Mouse (Mus musculus) ovary, postnatal 10 days (tissue): ENCODE data around the gene Nuf2.
"Not testable (repeated sequence)": the region's sequence is repeated elsewhere in the genome, so short reads cannot be mapped to it uniquely, and the experiment has no call there.

ENCODE experiments used
- DNase-seq: peaks from one replicate; pipeline ENCODE4 v3.0.0; 2022; ENCODE audit warnings: low spot score

Nuf2 gene

GRCm38 (mm10) chr1:169530876-169531701 is at the start of gene Nuf2:
TSS of gene Nuf2 (minus strand) at chr1:169531464.
- DNase-seq = peak; percentile 94

DNA sequence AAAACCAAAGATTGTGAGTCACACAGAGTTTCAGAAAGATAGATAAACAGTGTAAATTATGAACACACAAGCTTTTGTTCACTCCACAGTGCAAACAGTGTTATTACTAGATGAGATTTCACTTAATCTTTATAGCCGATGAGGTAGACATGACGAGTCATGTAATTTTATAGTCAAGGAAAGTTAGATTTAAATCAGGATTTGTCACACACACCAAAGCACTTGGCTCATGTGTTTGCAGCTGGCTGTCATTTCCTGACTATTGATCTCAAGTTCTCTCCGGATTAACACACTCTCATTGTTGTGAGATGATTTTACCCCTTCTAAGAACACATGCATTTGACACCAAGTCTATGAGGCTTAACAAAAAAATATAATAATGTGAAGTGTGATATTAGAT is 48.3 kb upstream of the Nuf2 start:
- no peak for DNase-seq

- DNase-seq = no peak
These were observed 42.9 kb upstream of the Nuf2 start for GRCm38 (mm10) chr1:169574136-169574535.

DNA sequence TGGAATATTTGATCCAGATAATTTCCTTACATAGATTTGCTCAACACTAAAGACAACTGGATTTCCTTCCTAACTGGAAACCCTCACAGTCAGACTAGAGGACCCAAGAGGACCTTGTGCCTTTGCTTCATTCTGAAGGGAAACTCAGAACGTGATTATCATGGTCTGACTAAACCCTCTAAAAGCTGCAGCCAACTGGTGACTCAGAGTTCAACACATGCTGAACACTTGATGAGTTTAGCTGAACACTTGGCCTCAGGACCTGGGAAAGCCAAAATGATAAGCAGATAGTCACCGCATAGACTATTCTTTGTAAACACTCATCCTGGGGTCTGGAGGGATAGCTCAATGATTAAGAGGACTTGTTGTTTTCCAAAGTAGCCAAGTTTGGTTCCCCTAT is 24.4 kb upstream of the Nuf2 start:
- no peak for DNase-seq

DNA sequence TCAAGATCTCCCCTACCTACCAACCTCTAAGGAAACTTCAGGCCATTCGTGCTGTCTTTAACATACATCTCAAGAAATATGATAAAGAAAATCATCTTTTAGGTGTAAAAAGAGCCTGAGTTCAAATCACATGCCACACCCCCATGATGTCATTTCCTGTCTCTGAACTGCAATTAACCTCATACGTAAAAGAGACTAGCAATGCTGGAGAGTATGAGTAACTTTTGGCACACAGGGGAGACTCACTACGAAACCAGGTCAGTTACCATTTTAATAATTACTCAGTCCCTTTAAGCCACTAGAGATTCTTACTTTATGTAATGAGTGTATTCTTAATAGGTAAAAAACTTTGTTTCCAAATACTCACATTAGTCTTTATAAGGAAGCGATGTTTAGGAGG is 23.8 kb upstream of the Nuf2 start:
- no peak for DNase-seq

DNA sequence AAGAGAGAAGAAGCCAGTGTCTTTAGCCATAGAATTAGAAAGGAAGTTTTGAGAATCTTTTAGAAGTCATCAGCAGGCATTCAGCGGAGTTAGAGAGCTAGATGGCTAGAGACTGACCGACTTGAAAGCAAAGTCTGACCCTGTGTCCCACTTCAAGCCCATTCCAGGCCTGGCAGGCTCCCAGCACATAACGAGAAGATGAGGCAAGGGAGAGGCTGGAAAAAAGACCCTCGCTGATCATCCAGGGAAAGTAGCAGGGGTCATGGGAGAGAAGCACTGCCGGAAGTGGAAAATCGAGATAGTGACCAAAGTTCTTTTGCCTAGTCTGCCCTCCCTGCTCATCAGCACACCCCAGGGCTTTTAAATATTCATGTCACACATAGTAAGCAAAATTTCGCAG is 22.2 kb upstream of the Nuf2 start:
- no peak for DNase-seq

- no peak for DNase-seq
These were observed 9.2 kb upstream of the Nuf2 start for GRCm38 (mm10) chr1:169540415-169540814.

GRCm38 (mm10) chr1:169531702-169532535 is 655 bp upstream of the Nuf2 start:
- DNase-seq = no peak

DNA sequence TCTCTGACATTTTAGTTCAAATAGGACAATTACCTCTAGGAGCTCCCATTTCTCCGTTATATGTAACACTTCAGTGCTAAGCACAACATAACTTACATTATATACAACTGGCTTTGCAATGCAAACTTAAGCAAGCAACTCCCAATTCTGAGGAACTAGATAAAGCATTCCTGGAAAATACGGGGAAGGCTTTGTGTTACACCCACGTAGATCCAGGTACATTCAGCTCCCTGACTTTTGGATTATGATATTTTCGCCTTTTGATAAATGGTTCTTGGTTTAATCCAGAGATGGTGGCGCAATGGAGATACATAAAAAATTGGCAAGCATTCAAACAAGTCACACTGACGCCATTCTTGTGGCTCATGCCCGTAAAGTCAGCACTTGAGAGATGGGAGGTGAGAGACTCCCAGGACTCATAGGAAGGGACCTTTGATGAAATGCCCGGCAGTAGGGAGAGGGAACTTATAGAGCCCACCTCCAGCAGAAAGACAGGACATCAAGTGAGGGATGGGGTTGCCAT is 1.2 kb downstream of the Nuf2 start:
- no peak for DNase-seq

GRCm38 (mm10) chr1:169526006-169526680 is 5.1 kb downstream of the Nuf2 start:
- DNase-seq = no peak

DNA sequence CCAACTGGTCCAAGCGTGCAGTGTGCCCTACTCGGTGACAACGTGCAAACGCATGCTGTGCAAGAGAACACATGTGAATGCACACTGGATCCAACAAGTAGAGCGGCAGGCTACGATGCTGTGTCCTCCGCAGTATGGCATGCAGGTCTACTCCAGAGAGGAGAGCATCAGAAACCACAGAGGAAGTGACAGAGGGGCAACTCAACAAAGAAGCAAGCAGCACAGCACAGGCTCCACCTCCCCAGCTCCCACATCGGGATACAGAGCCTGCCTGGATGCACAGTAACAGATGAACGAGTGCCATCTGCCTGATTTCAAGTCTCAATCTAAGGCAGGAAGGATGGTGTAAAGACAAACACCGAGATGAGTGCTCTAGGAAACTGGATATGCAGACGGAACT is 11.9 kb downstream of the Nuf2 start:
- DNase-seq = no peak

GRCm38 (mm10) chr1:169517899-169518517 is 13.3 kb downstream of the Nuf2 start:
- not testable (repeated sequence) for DNase-seq

DNA sequence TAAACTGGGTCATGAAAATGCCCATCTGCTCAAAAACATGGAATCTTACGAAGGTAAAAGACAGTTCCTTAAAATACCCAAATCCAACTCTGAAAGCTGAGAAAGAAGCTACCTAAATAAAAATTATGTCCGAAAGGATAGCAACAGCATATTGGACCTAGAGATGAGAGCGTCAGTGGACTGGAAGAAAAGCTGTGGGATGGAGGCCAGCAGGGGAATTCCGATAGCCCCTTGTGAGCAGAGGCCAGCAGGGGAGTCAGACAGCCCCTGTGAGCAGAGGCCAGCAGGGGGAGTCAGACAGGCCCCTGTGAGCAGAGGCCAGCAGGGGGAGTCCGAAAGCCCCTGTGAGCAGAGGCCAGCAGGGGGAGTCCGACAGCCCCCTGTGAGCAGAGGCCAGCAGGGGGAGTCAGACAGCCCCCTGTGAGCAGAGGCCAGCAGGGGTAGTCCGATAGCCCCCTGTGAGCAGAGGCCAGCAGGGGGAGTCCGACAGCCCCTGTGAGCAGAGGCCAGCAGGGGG is 13.8 kb downstream of the Nuf2 start:
- no peak for DNase-seq

DNA sequence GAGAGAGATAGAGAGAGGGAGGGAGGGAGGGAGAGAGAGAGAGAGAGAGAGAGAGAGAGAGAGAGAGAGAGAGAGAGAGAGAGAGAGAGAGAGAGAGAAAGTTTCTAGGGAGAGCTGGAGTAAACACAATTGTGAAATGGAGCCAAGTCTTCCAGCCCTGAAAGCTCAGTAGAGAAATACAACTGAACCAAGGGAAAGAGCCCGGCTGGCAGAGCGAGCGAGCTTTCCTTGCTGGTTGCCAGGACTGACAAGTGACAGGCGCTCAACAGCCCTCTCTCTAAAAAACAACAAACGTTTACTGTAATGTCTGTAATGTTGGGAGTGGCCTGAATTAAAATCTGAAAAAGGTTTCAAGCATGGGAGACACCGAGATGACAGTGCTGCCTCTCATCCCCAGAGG is 24.9 kb downstream of the Nuf2 start:
- DNase-seq = no peak

- no peak for DNase-seq
These were observed 28.4 kb downstream of the Nuf2 start for GRCm38 (mm10) chr1:169502876-169503275.

GRCm38 (mm10) chr1:169495621-169496020 is 35.6 kb downstream of the Nuf2 start:
- no peak for DNase-seq

GRCm38 (mm10) chr1:169491561-169491960 is 39.7 kb downstream of the Nuf2 start:
- no peak for DNase-seq

GRCm38 (mm10) chr1:169485408-169485885 is 45.8 kb downstream of the Nuf2 start:
- DNase-seq = no peak

- no peak for DNase-seq
These were observed 46.7 kb downstream of the Nuf2 start for GRCm38 (mm10) chr1:169484565-169484964.

- no peak for DNase-seq
These were observed 48.5 kb downstream of the Nuf2 start for GRCm38 (mm10) chr1:169482596-169483335.

DNA sequence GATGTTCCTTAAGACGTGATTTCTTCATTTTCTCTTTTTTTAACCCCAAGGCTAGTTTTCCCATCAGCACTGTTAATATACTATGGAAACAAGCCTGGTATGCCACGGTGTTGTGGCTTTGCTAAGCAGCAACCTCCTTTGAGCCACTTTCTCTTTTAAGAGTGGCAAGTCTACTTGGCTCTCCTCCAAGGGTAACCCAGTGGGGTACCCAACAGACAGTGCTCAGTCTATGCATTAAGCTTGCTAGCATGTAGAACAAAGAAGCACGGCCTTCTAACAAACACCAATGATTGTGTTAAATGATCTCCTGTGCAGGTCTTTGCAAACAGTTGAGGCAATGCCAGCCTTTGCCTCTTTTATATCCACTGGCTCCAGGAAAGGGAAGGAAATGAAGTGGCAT is 60.1 kb downstream of the Nuf2 start:
- DNase-seq = no peak
